Mouse (Mus musculus) WW6 (cell line): ENCODE data around the gene Cog7.

ENCODE experiments used
- DNase-seq: peaks from one replicate; pipeline ENCODE4 v3.0.0-alpha.2; 2013; ENCODE audit warnings: low read depth, low spot score

The Cog7 gene

GRCm38 (mm10) chr7:121981307-121981871 lies at the start of gene Cog7:
Gene Cog7, minus strand, starts transcription at chr7:121981711.
- peak; percentile 87 for DNase-seq

- no peak for DNase-seq
Observed at GRCm38 (mm10) chr7:122022131-122022530, 40.6 kb upstream of the Cog7 start.

GRCm38 (mm10) chr7:122020667-122021354 lies 39.3 kb upstream of the Cog7 start, which contains the start of gene Gga2:
Gene Gga2, minus strand, starts transcription at chr7:122021222.
- peak; percentile 74 for DNase-seq

GRCm38 (mm10) chr7:122020273-122020666 lies 38.8 kb upstream of the Cog7 start:
- DNase-seq = no peak

- DNase-seq = no peak
Observed at GRCm38 (mm10) chr7:122018978-122019377, 37.5 kb upstream of the Cog7 start.

GRCm38 (mm10) chr7:122018247-122018646 lies 36.7 kb upstream of the Cog7 start:
- no peak for DNase-seq

GRCm38 (mm10) chr7:122015734-122016133 lies 34.2 kb upstream of the Cog7 start:
- DNase-seq = no peak

GRCm38 (mm10) chr7:122015105-122015504 lies 33.6 kb upstream of the Cog7 start:
- DNase-seq = no peak

- no peak for DNase-seq
Observed at GRCm38 (mm10) chr7:122012949-122013348, 31.4 kb upstream of the Cog7 start.

GRCm38 (mm10) chr7:122012370-122012769 lies 30.9 kb upstream of the Cog7 start:
- DNase-seq = no peak

GRCm38 (mm10) chr7:122000396-122000795 lies 18.9 kb upstream of the Cog7 start:
- no peak for DNase-seq

GRCm38 (mm10) chr7:121995961-121996360 lies 14.4 kb upstream of the Cog7 start:
- DNase-seq = no peak

- DNase-seq = no peak
Observed at GRCm38 (mm10) chr7:121975031-121975430, 6.5 kb downstream of the Cog7 start.

GRCm38 (mm10) chr7:121971698-121972097 lies 9.8 kb downstream of the Cog7 start:
- DNase-seq = no peak

- DNase-seq = no peak
Observed at GRCm38 (mm10) chr7:121970250-121970649, 11.3 kb downstream of the Cog7 start.

GRCm38 (mm10) chr7:121968816-121969215 lies 12.7 kb downstream of the Cog7 start:
- DNase-seq = no peak

- no peak for DNase-seq
Observed at GRCm38 (mm10) chr7:121968242-121968641, 13.3 kb downstream of the Cog7 start.

- no peak for DNase-seq
Observed at GRCm38 (mm10) chr7:121966169-121966568, 15.3 kb downstream of the Cog7 start.

GRCm38 (mm10) chr7:121963883-121964398 lies 17.6 kb downstream of the Cog7 start:
- no peak for DNase-seq

- DNase-seq = no peak
Observed at GRCm38 (mm10) chr7:121962571-121962959, 18.9 kb downstream of the Cog7 start.

- no peak for DNase-seq
Observed at GRCm38 (mm10) chr7:121961913-121962570, 19.5 kb downstream of the Cog7 start.

- no peak for DNase-seq
Observed at GRCm38 (mm10) chr7:121955802-121956201, 25.7 kb downstream of the Cog7 start.
